Mouse (Mus musculus): ENCODE measurements at regions not wholly inside any gene's neighbourhood (a gene's known extent, or its start where the extent isn't known, plus 50 kb on each side); places are given as distances from the start of the nearest gene placed in this dataset.

- Histone ChIP-seq H3K4me1 (no peaks in the 10 kb centered on the region), H3K36me3 (no peaks in the 10 kb centered on the region), H3K27me3 (no peaks in the 10 kb centered on the region), H3K4me3 (no peak overlapping the region), H3K9ac (no peak overlapping the region), H3K27ac (no peak overlapping the region), H3K4me2 (replicated peaks) (no peak overlapping the region), H3K9me3 (no peaks in the 10 kb centered on the region)
- 92% methylated on average over 10 of the region's 10 CpGs for WGBS
- no peak for ATAC-seq (ENCODE audit: low FRiP score, low read depth)
Observed at GRCm38 (mm10) chr10:109283348-109283747, 272.6 kb upstream of the Syt1 start.

GRCm38 (mm10) chr10:109249781-109250180 is 239.0 kb upstream of the Syt1 start:
- no peaks in the 10 kb centered on the region for H3K27me3 ChIP-seq
- H3K27ac ChIP-seq = no peak overlapping the region
- no peaks in the 10 kb centered on the region for H3K4me1 ChIP-seq
- H3K9me3 ChIP-seq = no peaks in the 10 kb centered on the region
- WGBS = 86% methylated on average over 3 of the region's 3 CpGs
- H3K9ac ChIP-seq = no peak overlapping the region
- no peaks in the 10 kb centered on the region for H3K36me3 ChIP-seq
- no peak overlapping the region for H3K4me3 ChIP-seq
- no peak overlapping the region for H3K4me2 ChIP-seq (replicated peaks)
- no peak for ATAC-seq (ENCODE audit: low FRiP score, low read depth)

- H3K36me3 ChIP-seq = no peaks in the 10 kb centered on the region
- H3K4me2 ChIP-seq (replicated peaks) = no peak overlapping the region
- H3K9me3 ChIP-seq = no peaks in the 10 kb centered on the region
- no peaks in the 10 kb centered on the region for H3K27me3 ChIP-seq
- 58% methylated on average over 4 of the region's 4 CpGs for WGBS
- no peak overlapping the region for H3K27ac ChIP-seq
- ATAC-seq (ENCODE audit: low FRiP score, low read depth) = no peak
- H3K9ac ChIP-seq = no peak overlapping the region
- no peak overlapping the region for H3K4me3 ChIP-seq
- H3K4me1 ChIP-seq = no peaks in the 10 kb centered on the region
Observed at GRCm38 (mm10) chr10:109246328-109246727, 235.5 kb upstream of the Syt1 start.

- Histone ChIP-seq H3K4me2 (replicated peaks) (no peak overlapping the region), H3K9me3 (no peaks in the 10 kb centered on the region), H3K9ac (no peak overlapping the region), H3K4me1 (no peaks in the 10 kb centered on the region), H3K27me3 (no peaks in the 10 kb centered on the region), H3K4me3 (no peak overlapping the region), H3K36me3 (no peaks in the 10 kb centered on the region), H3K27ac (no peak overlapping the region)
- ATAC-seq (ENCODE audit: low FRiP score, low read depth) = no peak
- WGBS = 70% methylated on average over 7 of the region's 7 CpGs
Observed at GRCm38 (mm10) chr10:109237026-109237425, 226.2 kb upstream of the Syt1 start.

GRCm38 (mm10) chr10:109226989-109227388 is 216.2 kb upstream of the Syt1 start:
- Histone ChIP-seq H3K27ac (no peak overlapping the region), H3K4me3 (no peak overlapping the region), H3K4me1 (no peaks in the 10 kb centered on the region), H3K4me2 (replicated peaks) (no peak overlapping the region), H3K9ac (no peak overlapping the region), H3K36me3 (no peaks in the 10 kb centered on the region), H3K27me3 (no peaks in the 10 kb centered on the region), H3K9me3 (no peaks in the 10 kb centered on the region)
- 90% methylated on average over 3 of the region's 3 CpGs for WGBS
- no peak for ATAC-seq (ENCODE audit: low FRiP score, low read depth)

GRCm38 (mm10) chr10:109188761-109189503 is 178.2 kb upstream of the Syt1 start:
- H3K4me3 ChIP-seq = no peak overlapping the region
- H3K9me3 ChIP-seq = no peaks in the 10 kb centered on the region
- H3K9ac ChIP-seq = no peak overlapping the region
- H3K27ac ChIP-seq = no peak overlapping the region
- H3K36me3 ChIP-seq = no peaks in the 10 kb centered on the region
- no peaks in the 10 kb centered on the region for H3K27me3 ChIP-seq
- ATAC-seq (ENCODE audit: low FRiP score, low read depth) = no peak
- H3K4me2 ChIP-seq (replicated peaks) = no peak overlapping the region
- 70% methylated on average over 8 of the region's 8 CpGs for WGBS
- H3K4me1 ChIP-seq = no peaks in the 10 kb centered on the region

GRCm38 (mm10) chr10:109188252-109188651 is 177.5 kb upstream of the Syt1 start:
- H3K27ac ChIP-seq = no peak overlapping the region
- H3K9ac ChIP-seq = no peak overlapping the region
- H3K9me3 ChIP-seq = no peaks in the 10 kb centered on the region
- no peaks in the 10 kb centered on the region for H3K4me1 ChIP-seq
- no peaks in the 10 kb centered on the region for H3K27me3 ChIP-seq
- no peak overlapping the region for H3K4me3 ChIP-seq
- no peaks in the 10 kb centered on the region for H3K36me3 ChIP-seq
- no peak for ATAC-seq (ENCODE audit: low FRiP score, low read depth)
- 62% methylated on average over 4 of the region's 4 CpGs for WGBS
- H3K4me2 ChIP-seq (replicated peaks) = no peak overlapping the region

- H3K27ac ChIP-seq = no peak overlapping the region
- no peak overlapping the region for H3K4me3 ChIP-seq
- no peaks in the 10 kb centered on the region for H3K4me1 ChIP-seq
- H3K4me2 ChIP-seq (replicated peaks) = no peak overlapping the region
- no peak for ATAC-seq (ENCODE audit: low FRiP score, low read depth)
- H3K9me3 ChIP-seq = no peaks in the 10 kb centered on the region
- no peaks in the 10 kb centered on the region for H3K27me3 ChIP-seq
- no peak overlapping the region for H3K9ac ChIP-seq
- no peaks in the 10 kb centered on the region for H3K36me3 ChIP-seq
- 70% methylated on average over 2 of the region's 2 CpGs for WGBS
Observed at GRCm38 (mm10) chr10:109185243-109185642, 174.5 kb upstream of the Syt1 start.

GRCm38 (mm10) chr10:109180527-109180926 is 169.7 kb upstream of the Syt1 start:
- 88% methylated on average over 4 of the region's 4 CpGs for WGBS
- no peak overlapping the region for H3K4me2 ChIP-seq (replicated peaks)
- no peaks in the 10 kb centered on the region for H3K36me3 ChIP-seq

GRCm38 (mm10) chr10:109160730-109161129 is 149.9 kb upstream of the Syt1 start:
- Histone ChIP-seq H3K27me3 (no peaks in the 10 kb centered on the region), H3K27ac (no peak overlapping the region), H3K4me3 (no peak overlapping the region), H3K4me1 (peaks cover 3% of the 10 kb centered on the region; the same call in 1 of the 2 replicates), H3K4me2 (replicated peaks) (no peak overlapping the region), H3K9ac (no peak overlapping the region), H3K36me3 (no peaks in the 10 kb centered on the region), H3K9me3 (no peaks in the 10 kb centered on the region)
- no peak for ATAC-seq (ENCODE audit: low FRiP score, low read depth)
- WGBS = 94% methylated on average over 1 of the region's 1 CpGs

More at GRCm38 (mm10) chr10:109180527-109180926, 169.7 kb upstream of the Syt1 start:
- Histone ChIP-seq H3K27ac (no peak overlapping the region), H3K4me3 (no peak overlapping the region), H3K9me3 (no peaks in the 10 kb centered on the region), H3K9ac (no peak overlapping the region), H3K27me3 (no peaks in the 10 kb centered on the region), H3K4me1 (no peaks in the 10 kb centered on the region)
- no peak for ATAC-seq (ENCODE audit: low FRiP score, low read depth)

GRCm38 (mm10) chr10:109155768-109156167 is 145.0 kb upstream of the Syt1 start:
- peaks cover 6% of the 10 kb centered on the region; the same call in 1 of the 2 replicates for H3K4me1 ChIP-seq
- no peak overlapping the region for H3K4me3 ChIP-seq
- no peak overlapping the region for H3K9ac ChIP-seq
- no peak overlapping the region for H3K4me2 ChIP-seq (replicated peaks)
- ATAC-seq (ENCODE audit: low FRiP score, low read depth) = peak; percentile 44; the same call in 1 of the 2 replicates
- H3K9me3 ChIP-seq = no peaks in the 10 kb centered on the region
- 51% methylated on average over 5 of the region's 5 CpGs for WGBS
- H3K27me3 ChIP-seq = no peaks in the 10 kb centered on the region
- no peaks in the 10 kb centered on the region for H3K36me3 ChIP-seq
- no peak overlapping the region for H3K27ac ChIP-seq

GRCm38 (mm10) chr10:109140421-109140938 is 129.7 kb upstream of the Syt1 start:
- ATAC-seq (ENCODE audit: low FRiP score, low read depth) = no peak
- H3K36me3 ChIP-seq = no peaks in the 10 kb centered on the region
- no peaks in the 10 kb centered on the region for H3K4me1 ChIP-seq
- no peak overlapping the region for H3K4me2 ChIP-seq (replicated peaks)
- no peaks in the 10 kb centered on the region for H3K27me3 ChIP-seq
- WGBS = 75% methylated on average over 7 of the region's 7 CpGs
- H3K27ac ChIP-seq = no peak overlapping the region
- no peaks in the 10 kb centered on the region for H3K9me3 ChIP-seq
- H3K4me3 ChIP-seq = no peak overlapping the region
- no peak overlapping the region for H3K9ac ChIP-seq

All from limb, embryonic 13.5 days (tissue).